Mouse (Mus musculus) T-helper 2 cell (primary cell): Measurements from ENCODE around the gene Bmx.

ENCODE experiments used
- in situ Hi-C: fragments of 300-600 bp; cut with MboI, MseI; formaldehyde crosslinking; loops from one replicate; pipeline ENCODE4 v1.15.1; 2025; ENCODE audit warnings: high pct_unique_total_duplicates

Gene Bmx

DNA sequence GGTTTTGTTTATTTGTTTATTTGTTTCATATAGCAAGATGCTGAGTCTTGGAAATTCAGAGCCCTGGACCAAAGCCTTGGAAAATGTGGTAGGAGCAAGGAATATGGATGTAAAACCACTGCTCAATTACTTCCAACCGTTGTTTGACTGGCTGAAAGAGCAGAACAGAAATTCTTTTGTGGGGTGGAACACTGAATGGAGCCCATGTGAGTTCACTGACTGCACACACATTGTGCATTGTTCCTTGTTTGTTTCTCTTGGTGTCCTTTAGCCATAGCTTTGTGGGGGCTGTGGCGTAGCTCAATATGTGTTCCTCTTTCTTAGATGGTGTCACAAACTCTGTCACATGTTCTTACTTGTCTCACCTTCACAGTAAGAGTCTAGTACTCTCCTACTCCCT is 82.2 kb downstream of the Bmx start:
- in situ Hi-C loops = no loop called here

GRCm38 (mm10) chrX:164175311-164175710 is 82.7 kb downstream of the Bmx start:
- in situ Hi-C loops = no loop called here

DNA sequence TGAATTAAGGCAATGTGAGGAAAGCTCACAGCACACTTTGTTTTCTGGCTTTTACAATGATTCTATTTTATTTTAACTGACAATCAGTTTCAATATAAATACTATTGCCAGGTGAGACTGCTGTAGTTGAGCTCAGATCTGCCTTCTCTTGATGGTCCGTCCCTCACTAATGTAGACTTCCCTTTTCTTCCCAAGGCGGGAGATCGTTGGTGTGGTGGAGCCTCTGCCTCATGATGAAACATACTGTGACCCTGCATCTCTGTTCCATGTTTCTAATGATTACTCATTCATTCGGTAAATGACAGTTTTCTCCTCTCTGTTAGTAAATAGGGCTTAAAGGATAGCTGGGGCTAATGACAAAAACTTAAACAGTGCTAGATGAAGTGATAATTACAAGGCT is 84.1 kb downstream of the Bmx start:
- in situ Hi-C loops = no loop called here

GRCm38 (mm10) chrX:164171034-164171433 is 87.0 kb downstream of the Bmx start:
- in situ Hi-C loops = no loop called here

- in situ Hi-C loops = no loop called here
These were observed 93.3 kb downstream of the Bmx start for GRCm38 (mm10) chrX:164164681-164165080.

DNA sequence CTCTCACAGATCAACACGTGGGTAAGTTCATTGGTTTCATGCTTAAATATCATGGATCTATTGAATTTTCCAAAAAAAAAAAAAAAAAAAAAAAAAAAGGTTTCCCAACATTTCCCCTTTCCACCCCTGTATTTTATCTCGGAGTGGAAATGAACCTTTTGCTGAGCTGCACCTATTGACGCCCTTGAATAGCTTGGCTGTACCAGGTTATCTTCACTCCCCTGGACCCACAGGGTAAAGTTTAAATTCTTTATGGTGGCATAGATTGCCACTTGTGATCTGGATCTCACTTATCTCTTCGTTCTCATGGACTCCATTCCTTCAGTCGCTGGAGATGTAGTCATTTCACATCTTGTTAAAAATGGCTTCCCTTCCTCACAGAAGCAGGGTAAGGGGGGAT is 103.4 kb downstream of the Bmx start:
- in situ Hi-C loops = loop anchor here (10.0 kb wide), 1 partner anchor 1090 kb away; no protein-coding TSS in a partner anchor

DNA sequence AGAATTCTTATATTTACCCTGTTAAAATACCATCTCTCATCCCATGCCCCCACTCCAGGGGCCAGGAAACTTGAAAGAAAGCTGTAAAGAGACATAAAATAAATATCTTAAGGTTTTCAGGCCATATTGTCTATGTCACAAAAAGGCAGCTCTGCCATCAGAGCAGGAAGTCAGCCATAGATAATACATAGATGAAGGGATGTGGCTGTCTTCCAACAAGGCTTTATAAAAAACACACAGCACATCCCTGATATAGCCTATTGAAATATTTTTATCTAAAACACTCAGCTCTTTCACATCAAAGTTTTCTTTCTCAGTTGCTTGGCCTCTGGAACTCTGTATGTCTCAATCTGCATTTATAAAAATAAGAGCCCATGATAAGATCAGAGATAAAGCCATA is 104.4 kb downstream of the Bmx start:
- in situ Hi-C loops = loop anchor here (10.0 kb wide), 1 partner anchor 1089 kb away; no protein-coding TSS in a partner anchor

DNA sequence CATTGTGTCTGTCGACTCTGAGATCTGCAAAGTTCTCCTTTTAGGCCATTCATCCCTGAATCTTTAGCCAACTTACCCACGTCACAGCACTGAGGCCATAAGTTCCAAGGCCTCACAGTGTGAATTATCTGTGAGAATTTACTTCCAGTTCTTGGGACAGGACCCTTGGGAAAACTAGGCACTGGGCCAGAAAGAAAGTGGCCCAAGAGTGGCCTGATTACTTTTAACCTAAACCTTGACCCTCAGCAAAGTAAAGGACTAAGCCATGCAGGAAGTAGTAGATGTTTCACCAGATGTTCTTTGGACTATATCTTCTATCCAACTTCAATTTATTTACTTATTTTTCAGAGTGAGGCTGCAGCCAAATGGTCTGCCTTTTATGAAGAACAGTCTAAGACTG is 105.3 kb downstream of the Bmx start:
- in situ Hi-C loops = loop anchor here (10.0 kb wide), 1 partner anchor 1088 kb away; no protein-coding TSS in a partner anchor

DNA sequence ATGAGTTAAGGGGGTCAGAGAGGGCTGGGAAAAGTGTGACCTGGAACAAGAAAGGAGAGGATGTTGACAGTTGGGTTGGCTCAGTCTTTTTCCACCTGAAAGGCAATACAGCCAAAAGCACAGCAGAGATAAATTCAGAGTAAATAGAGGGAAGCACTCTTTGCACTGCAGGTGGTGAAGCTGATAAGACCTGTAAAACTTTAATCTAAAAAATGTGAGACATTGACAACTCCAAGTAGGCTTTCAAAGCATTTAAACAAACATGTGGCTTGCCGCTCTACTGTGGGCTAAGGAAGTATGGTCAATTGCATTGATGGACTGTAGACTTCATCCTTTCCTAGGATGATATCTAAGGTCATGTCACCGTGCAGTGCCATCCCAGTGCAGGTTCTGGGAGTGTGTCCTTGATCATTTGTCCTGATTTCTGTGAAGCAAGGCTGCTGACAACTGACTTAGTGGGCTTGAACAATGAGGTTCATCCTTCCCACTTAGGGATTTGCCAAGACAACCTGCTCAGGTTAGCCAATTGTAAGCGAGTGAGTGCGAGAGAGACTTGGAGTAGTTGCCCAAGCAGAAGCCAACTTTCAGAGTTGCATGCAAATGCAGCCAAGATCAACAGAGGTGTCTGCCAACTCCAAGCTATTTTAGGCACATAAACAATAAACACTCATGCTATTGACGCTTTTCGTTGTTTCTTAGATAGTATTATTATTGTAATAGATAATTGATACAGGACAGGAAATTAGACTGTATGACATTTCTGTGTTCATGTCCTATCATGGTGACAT is 112.3 kb downstream of the Bmx start:
- in situ Hi-C loops = no loop called here
